Mouse (Mus musculus) testis, adult 2 months (tissue): ENCODE results near the gene Ppp4r3a.

Source experiments
- CTCF ChIP-seq: fragments of 200-500 bp; IDR thresholded peaks from 2 replicates; pipeline ENCODE4 v1.5.1; 2012; ENCODE audit warnings: low read depth, mild to moderate bottlenecking, inconsistent platforms, low read length, moderate library complexity; ENCODE audit not compliant: control insufficient read depth, insufficient read depth, insufficient replicate concordance
- POLR2A ChIP-seq: fragments of 200-500 bp; IDR thresholded peaks from 2 replicates; pipeline ENCODE4 v1.6.1; 2012; ENCODE audit warnings: low read depth, mild to moderate bottlenecking, inconsistent platforms, low read length, moderate library complexity; ENCODE audit not compliant: control insufficient read depth

DNA sequence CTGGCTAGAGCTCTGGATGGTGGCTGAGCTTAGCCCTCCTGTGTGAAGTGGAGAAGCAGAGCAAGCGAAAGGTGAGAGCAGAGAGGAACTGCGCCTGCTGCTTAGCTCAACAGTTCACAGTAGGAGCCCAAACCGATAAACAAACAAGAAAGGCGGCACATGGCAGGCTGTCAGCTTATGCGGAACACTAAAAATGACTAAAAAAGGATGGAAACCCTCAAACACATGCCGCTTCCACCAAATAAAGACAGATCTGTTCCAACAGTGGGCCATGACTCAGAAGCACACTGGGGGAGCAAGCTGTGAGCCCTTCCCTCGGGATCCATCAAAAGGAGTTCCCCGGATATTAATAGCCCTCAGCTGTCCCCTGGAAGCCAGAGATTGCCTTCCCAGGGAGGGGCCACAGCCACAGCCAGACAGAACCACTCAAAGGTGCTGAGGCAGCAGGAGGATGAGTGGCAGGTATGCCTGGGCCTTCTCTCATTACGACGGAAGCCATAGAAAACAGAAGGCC is 75.5 kb downstream of the Ppp4r3a start:
- TF ChIP-seq CTCF = no peak
- TF ChIP-seq POLR2A = no peak
